Mouse (Mus musculus) thymus, adult 18-20 months (tissue): ENCODE results near the gene Poc1b.

Experiments
- DNase-seq, 2 experiments: peaks; one replicate each; pipeline ENCODE4 v3.0.0; 2022; ENCODE audit warnings: mixed read lengths in 2 of 2

Poc1b gene

DNA sequence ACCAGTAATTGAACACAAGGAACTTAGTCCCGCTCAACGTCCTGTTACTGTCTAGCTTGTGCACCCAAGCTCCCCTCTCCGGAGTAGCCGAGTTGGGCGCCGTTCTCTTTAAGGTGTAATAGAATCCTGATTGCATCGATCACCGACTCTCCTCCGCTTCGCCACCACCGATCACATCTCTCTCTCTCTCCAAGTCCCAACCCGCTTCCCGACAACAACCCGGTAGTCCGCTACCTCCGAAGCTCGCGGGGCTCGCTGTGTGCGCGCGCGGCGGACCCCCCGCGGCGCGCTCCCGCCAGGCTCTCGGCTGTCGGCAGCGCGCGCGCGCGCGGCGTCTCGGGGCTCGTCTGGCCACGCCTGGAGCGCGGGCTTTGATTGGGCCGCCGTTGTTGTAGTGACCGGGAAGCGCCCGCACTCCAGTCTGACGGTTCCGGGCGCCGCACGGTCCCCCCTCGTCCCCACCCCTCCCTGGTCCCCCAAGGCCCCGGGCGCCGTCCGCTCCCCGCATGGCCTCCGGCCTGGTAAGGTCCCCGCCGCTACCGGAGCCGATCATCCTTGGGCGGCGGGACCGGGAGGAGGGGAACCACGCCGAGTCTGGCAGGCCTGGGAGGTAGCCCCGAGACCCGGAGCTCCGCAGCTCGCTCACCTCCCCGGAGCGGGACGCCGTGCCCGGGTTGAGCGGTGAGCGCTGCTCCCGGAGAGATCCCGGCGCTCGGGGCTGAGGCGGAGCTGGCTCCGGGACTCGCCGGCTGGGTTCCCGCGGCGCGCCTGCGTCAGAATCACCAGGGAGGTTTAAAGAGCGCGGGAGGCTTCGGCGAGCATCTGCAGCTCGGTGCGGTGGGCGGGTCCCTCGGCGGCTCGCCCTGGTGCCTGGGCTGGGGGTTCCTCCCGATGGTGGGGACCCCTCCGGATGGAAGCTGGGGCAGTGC lies at the start of gene Poc1b:
Poc1b (plus strand) TSS at position 334 of the 929 bp plus-strand sequence.
- peak; percentile 64 to 72 for DNase-seq

- DNase-seq = no peak
Observed at GRCm38 (mm10) chr10:99060588-99060987, 46.2 kb upstream of the Poc1b start.

GRCm38 (mm10) chr10:99061418-99061817 lies 45.4 kb upstream of the Poc1b start:
- no peak for DNase-seq

DNA sequence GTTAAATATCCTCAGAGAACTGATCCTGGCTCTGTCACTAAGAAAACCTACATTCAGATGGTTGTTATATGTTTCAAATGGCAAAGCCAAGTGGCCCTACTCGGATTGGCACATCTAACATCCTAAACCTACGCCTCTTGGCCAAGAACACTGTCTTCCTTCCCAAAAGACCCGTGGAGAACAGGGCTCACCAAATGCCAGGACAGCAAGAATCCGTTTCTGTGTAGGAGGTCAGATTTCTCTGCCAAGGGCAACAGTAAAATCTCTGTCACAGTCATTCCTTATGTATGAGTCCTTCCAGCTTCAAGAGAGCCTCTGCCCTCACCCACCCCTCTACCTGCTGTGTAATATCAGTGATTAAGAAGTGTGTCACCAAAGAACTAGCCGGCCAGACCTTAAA lies 44.3 kb upstream of the Poc1b start:
- DNase-seq = no peak

GRCm38 (mm10) chr10:99076113-99076895 lies 30.5 kb upstream of the Poc1b start:
- no peak for DNase-seq

DNA sequence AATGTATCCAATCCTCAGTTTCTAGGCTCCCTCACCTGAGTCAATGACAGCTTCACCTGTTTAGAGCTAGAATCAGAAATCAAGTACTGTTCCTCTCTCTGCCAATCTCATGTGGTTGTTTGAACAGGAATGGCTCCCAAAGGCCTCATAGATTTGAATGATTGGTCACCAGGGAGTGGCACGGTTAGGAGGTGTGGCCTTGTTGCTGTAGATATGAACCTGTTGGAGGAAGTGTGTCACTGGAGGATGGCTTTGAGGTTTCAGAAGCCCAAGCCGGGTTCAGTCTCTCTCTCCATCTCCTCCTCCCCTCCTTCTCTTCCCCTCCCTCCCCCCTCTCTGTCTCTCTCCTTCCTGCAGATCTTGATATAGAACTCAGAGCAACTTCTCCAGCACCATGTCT lies 28.2 kb upstream of the Poc1b start:
- no peak for DNase-seq

DNA sequence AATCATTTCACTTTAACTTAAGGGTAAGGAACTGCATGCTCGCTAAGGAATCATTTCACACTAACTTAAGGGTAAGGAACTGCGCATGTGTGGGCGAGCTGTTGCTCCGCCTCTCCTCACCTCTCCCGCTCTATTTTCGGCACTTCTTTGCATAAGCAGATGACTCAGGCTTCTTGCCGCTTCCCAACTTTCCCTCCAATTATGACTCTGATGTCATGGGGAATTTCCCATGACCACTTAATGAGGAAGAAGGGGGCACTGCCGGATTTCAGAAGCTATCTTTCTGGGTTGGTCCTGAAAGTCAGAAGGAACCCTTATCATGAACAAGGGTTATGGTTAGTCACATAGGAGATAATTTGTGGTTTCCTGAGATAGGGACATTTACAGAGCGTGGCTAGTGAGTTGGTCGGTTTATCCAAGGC lies 25.3 kb upstream of the Poc1b start:
- no peak for DNase-seq

GRCm38 (mm10) chr10:99083431-99084003 lies 23.3 kb upstream of the Poc1b start:
- DNase-seq = no peak

- DNase-seq = peak; percentile 42 to 54
Observed at GRCm38 (mm10) chr10:99084397-99085239, 22.2 kb upstream of the Poc1b start.

GRCm38 (mm10) chr10:99085240-99085587 lies 21.6 kb upstream of the Poc1b start:
- DNase-seq = no peak

GRCm38 (mm10) chr10:99086029-99086428 lies 20.8 kb upstream of the Poc1b start:
- no peak for DNase-seq

- DNase-seq = no peak
Observed at GRCm38 (mm10) chr10:99089906-99090305, 16.9 kb upstream of the Poc1b start.

DNA sequence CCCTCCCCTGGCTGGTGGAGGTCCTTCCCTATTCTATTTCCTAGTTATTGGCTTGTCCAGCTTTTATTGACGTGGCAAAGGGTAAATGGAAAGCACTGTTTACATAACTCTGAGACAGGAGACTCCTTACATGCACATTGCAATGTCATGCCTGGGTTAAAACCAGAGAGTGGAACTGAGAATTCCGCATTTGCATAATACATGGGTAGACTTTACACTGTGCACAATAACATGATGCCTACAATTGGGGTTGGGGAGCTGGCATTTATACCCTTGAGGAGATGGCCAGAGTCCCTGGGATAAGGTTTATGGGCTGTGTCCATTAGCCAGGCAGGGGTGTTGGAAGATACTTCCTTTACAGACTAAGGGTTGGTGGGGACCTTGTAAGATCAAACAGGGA lies 13.5 kb upstream of the Poc1b start:
- DNase-seq = no peak

DNA sequence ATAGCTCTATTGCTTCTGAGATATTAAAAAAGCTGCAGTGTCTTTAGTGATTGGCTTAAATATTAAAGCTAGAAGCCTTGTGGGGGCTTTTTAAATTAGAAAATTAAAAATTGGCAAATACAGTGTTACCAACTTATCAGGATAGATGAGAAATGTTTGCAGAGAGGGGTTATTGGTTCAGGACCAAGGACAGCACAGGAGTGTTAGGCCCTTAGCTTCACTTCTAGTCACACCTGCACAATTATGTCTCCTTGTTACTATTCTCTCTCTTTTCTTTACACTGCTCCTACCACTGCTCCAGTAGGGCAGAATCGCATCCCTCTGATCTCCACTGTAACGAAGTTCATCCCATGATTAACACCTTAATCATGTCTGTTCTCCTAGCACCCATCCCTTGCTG lies 11.7 kb upstream of the Poc1b start:
- no peak for DNase-seq

- no peak for DNase-seq
Observed at GRCm38 (mm10) chr10:99097374-99097773, 9.5 kb upstream of the Poc1b start.

GRCm38 (mm10) chr10:99105522-99105921 lies 1.3 kb upstream of the Poc1b start:
- no peak for DNase-seq

DNA sequence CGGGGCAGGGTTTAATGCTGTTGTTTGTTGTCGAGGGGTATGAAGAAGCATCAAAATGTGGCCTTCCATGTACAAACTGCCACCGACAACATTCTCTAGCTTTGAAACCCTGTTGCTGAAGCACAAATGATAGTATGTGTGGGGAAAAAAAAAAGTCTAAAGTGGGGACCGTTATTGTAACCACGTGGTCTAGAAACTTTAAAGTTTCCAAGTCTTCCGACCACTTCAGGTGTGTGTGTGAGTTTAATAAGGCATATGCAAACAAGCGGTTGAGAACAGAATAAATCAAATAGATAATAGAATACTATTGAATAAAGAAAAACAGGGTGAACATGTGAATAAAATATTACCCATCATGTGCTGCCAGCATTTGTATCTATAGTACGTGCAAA lies 529 bp upstream of the Poc1b start:
- no peak for DNase-seq

GRCm38 (mm10) chr10:99107964-99108363 lies 1.1 kb downstream of the Poc1b start, which contains the start of gene Galnt4:
Gene Galnt4 (plus strand): TSS chr10:99108159.
- DNase-seq = peak; percentile 78 to 85

DNA sequence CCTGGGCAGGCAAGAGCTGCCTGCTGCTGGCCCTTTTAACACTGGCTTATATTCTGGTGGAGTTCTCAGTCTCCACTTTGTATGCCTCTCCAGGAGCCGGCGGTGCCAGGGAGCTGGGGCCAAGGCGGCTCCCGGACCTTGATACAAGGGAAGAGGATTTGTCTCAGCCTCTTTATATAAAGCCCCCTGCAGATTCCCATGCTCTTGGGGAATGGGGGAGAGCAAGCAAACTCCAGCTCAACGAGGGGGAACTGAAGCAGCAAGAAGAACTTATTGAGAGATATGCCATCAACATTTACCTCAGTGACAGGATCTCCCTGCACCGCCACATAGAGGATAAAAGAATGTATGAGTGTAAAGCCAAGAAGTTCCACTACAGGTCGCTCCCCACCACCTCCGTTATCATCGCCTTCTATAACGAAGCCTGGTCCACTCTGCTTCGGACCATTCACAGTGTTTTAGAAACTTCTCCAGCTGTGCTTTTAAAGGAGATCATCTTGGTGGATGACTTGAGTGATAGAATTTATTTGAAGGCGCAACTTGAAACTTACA lies 1.7 kb downstream of the Poc1b start:
- DNase-seq = no peak

DNA sequence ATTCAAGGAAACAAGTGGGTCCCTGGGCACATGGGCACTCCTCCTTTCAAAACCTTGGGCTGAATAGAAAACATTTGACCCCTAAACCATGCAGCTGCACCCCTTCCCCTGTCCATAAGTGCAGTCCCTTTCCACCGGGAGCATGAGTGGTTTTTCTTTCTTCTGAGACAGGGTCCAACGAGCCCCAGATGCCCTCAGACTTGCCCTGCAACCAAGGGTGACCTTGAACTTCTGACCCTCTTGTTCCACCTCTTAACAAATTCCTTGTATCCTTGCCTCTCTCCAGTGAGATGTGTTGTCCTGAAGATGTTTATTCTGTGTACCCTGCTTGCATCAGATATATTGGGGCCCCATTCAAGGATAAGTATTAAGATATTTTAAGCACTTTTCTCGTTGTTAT lies 6.7 kb downstream of the Poc1b start:
- DNase-seq = no peak

GRCm38 (mm10) chr10:99114295-99114694 lies 7.5 kb downstream of the Poc1b start:
- no peak for DNase-seq
